Mouse (Mus musculus) liver, adult 2 months (tissue): ENCODE data around the gene Rai14.

ENCODE experiments used
- CTCF ChIP-seq: fragments of 200-500 bp; IDR thresholded peaks from 2 replicates; pipeline ENCODE4 v1.5.1; 2011; ENCODE audit warnings: low read depth, low read length, control low read depth
- POLR2A ChIP-seq: fragments of 200-500 bp; IDR thresholded peaks from 2 replicates; pipeline ENCODE4 v1.6.1; 2011; ENCODE audit warnings: low read length, control low read depth; ENCODE audit not compliant: insufficient read depth; ENCODE audit errors: extremely low read depth

- TF ChIP-seq CTCF (no peak), POLR2A (no peak)
Measured at GRCm38 (mm10) chr15:10713181-10713625, 1.2 kb downstream of the Rai14 start.
